Mouse (Mus musculus): Measurements from ENCODE around the gene Smyd3.
A peak's percentile ranks its signal among the peaks of the same experiment; 100 is the strongest.

Gene Smyd3

GRCm38 (mm10) chr1:179013021-179013420 lies 504.8 kb downstream of the Smyd3 start:
- no peak for DNase-seq (ENCODE audit: low spot score)

- DNase-seq (ENCODE audit: low spot score), result peak; percentile 70
These were observed 505.6 kb downstream of the Smyd3 start for GRCm38 (mm10) chr1:179012273-179012672.

GRCm38 (mm10) chr1:179010756-179011155 lies 507.1 kb downstream of the Smyd3 start:
- DNase-seq (ENCODE audit: low spot score), result no peak

- DNase-seq (ENCODE audit: low spot score), result no peak
These were observed 507.9 kb downstream of the Smyd3 start for GRCm38 (mm10) chr1:179009911-179010310.

GRCm38 (mm10) chr1:179004133-179004866 lies 513.5 kb downstream of the Smyd3 start:
- DNase-seq (ENCODE audit: low spot score), result no peak

GRCm38 (mm10) chr1:179003406-179004132 lies 514.3 kb downstream of the Smyd3 start:
- DNase-seq (ENCODE audit: low spot score), result no peak

- no peak for DNase-seq (ENCODE audit: low spot score)
These were observed 517.8 kb downstream of the Smyd3 start for GRCm38 (mm10) chr1:178999876-179000528.

- DNase-seq (ENCODE audit: low spot score), result no peak
These were observed 520.0 kb downstream of the Smyd3 start for GRCm38 (mm10) chr1:178997870-178998269.

GRCm38 (mm10) chr1:178994263-178994662 lies 523.6 kb downstream of the Smyd3 start:
- DNase-seq (ENCODE audit: low spot score), result no peak

- DNase-seq (ENCODE audit: low spot score), result no peak
These were observed 525.3 kb downstream of the Smyd3 start for GRCm38 (mm10) chr1:178992503-178992902.

- DNase-seq (ENCODE audit: low spot score), result no peak
These were observed 526.4 kb downstream of the Smyd3 start for GRCm38 (mm10) chr1:178991470-178991869.

GRCm38 (mm10) chr1:178991045-178991444 lies 526.8 kb downstream of the Smyd3 start:
- no peak for DNase-seq (ENCODE audit: low spot score)

- DNase-seq (ENCODE audit: low spot score), result no peak
These were observed 528.4 kb downstream of the Smyd3 start for GRCm38 (mm10) chr1:178989485-178989884.

- DNase-seq (ENCODE audit: low spot score), result no peak
These were observed 529.7 kb downstream of the Smyd3 start for GRCm38 (mm10) chr1:178988176-178988575.

GRCm38 (mm10) chr1:178981641-178982040 lies 536.2 kb downstream of the Smyd3 start:
- no peak for DNase-seq (ENCODE audit: low spot score)

- no peak for DNase-seq (ENCODE audit: low spot score)
These were observed 537.7 kb downstream of the Smyd3 start for GRCm38 (mm10) chr1:178980185-178980584.

GRCm38 (mm10) chr1:178978617-178979245 lies 539.1 kb downstream of the Smyd3 start:
- DNase-seq (ENCODE audit: low spot score), result no peak

GRCm38 (mm10) chr1:178972055-178972454 lies 545.8 kb downstream of the Smyd3 start:
- no peak for DNase-seq (ENCODE audit: low spot score)

- no peak for DNase-seq (ENCODE audit: low spot score)
These were observed 556.2 kb downstream of the Smyd3 start for GRCm38 (mm10) chr1:178961661-178962060.

GRCm38 (mm10) chr1:178960015-178960559 lies 557.8 kb downstream of the Smyd3 start:
- peak; percentile 91 for DNase-seq (ENCODE audit: low spot score)

- DNase-seq (ENCODE audit: low spot score), result no peak
These were observed 559.2 kb downstream of the Smyd3 start for GRCm38 (mm10) chr1:178958641-178959040.

GRCm38 (mm10) chr1:178952910-178953309 lies 564.9 kb downstream of the Smyd3 start:
- no peak for DNase-seq (ENCODE audit: low spot score)
